Mouse (Mus musculus) CH12.LX (cell line): Measurements from ENCODE around the gene Zfp334.

Experiments used
- CTCF ChIP-seq, 2 experiments: IDR thresholded peaks in 1 of 2; conservative IDR thresholded peaks in 1 of 2; 2 replicates each; pipeline ENCODE4 v1.5.1; 2011 to 2012; ENCODE audit warnings: low read depth in 2 of 2, low read length in 2 of 2, improper control_type of control experiment in 1 of 2, inconsistent platforms in 1 of 2, mild to moderate bottlenecking in 1 of 2, moderate library complexity in 1 of 2
- EP300 ChIP-seq: IDR thresholded peaks from 2 replicates; pipeline ENCODE4 v1.6.1; 2011; ENCODE audit warnings: low read length, improper control_type of control experiment
- HCFC1 ChIP-seq: IDR thresholded peaks from 2 replicates; pipeline ENCODE4 v1.6.1; 2012; ENCODE audit warnings: low read depth, mild to moderate bottlenecking, inconsistent platforms, low read length, improper control_type of control experiment
- MAFK ChIP-seq: IDR thresholded peaks from 2 replicates; pipeline ENCODE4 v1.6.1; 2011; ENCODE audit warnings: low read length, improper control_type of control experiment; ENCODE audit not compliant: insufficient replicate concordance
- MAZ ChIP-seq: IDR thresholded peaks from 2 replicates; pipeline ENCODE4 v1.6.1; 2012; ENCODE audit warnings: low read depth, mild to moderate bottlenecking, inconsistent platforms, low read length, improper control_type of control experiment, moderate library complexity
- POLR2A ChIP-seq: IDR thresholded peaks from 2 replicates; pipeline ENCODE4 v1.6.1; 2011; ENCODE audit warnings: low read depth, mild to moderate bottlenecking, improper control_type of control experiment, low read length
- TCF12 ChIP-seq: IDR thresholded peaks from 2 replicates; pipeline ENCODE4 v1.6.1; 2014; ENCODE audit warnings: low read depth, mild to moderate bottlenecking, inconsistent platforms, low read length, improper control_type of control experiment

GRCm38 (mm10) chr2:165428694-165429093 is 40.6 kb upstream of the Zfp334 start:
- no peak for TF ChIP-seq MAFK
- TF ChIP-seq CTCF (conservative IDR thresholded peaks at IDR 0.05 in 1 of 2, IDR thresholded peaks at IDR 0.05 in 1 of 2; ENCODE audit: low read depth in 2 of 2, low read length in 2 of 2) = no peak
- no peak for TF ChIP-seq POLR2A
- no peak for TF ChIP-seq MAZ
- TF ChIP-seq HCFC1 = no peak
- no peak for TF ChIP-seq TCF12
- no peak for TF ChIP-seq EP300
